Mouse (Mus musculus): Measurements from ENCODE around the gene Il3. TPM values are rescaled to one million over a fixed set of nuclear protein-coding genes. Genes with fewer than 3 reads are reported as not detected.
"Not testable (repeated sequence)": the region's sequence is repeated elsewhere in the genome, so short reads cannot be mapped to it uniquely, and the experiment has no call there.

Gene Il3
- not detected in 2 replicates for total RNA-seq (2017)

GRCm38 (mm10) chr11:54267177-54267576, at the start of gene Il3:
Gene Il3, minus strand, starts transcription at chr11:54267277.
- ATAC-seq (replicated peaks in 1 of 2; ENCODE audit: insufficient read depth in 1 of 2, low FRiP score in 2 of 2, low TSS enrichment in 1 of 2, low read depth in 1 of 2, poor library complexity in 2 of 2, severe bottlenecking in 2 of 2): no peak

GRCm38 (mm10) chr11:54315336-54315735, 48.3 kb upstream of the Il3 start:
- no peak for ATAC-seq (replicated peaks in 1 of 2; ENCODE audit: insufficient read depth in 1 of 2, low FRiP score in 2 of 2, low TSS enrichment in 1 of 2, low read depth in 1 of 2, poor library complexity in 2 of 2, severe bottlenecking in 2 of 2)

GRCm38 (mm10) chr11:54314740-54315139, 47.7 kb upstream of the Il3 start:
- ATAC-seq (replicated peaks in 1 of 2; ENCODE audit: insufficient read depth in 1 of 2, low FRiP score in 2 of 2, low TSS enrichment in 1 of 2, low read depth in 1 of 2, poor library complexity in 2 of 2, severe bottlenecking in 2 of 2): no peak

GRCm38 (mm10) chr11:54313391-54314360, 46.6 kb upstream of the Il3 start:
- no peak for ATAC-seq (replicated peaks in 1 of 2; ENCODE audit: insufficient read depth in 1 of 2, low FRiP score in 2 of 2, low TSS enrichment in 1 of 2, low read depth in 1 of 2, poor library complexity in 2 of 2, severe bottlenecking in 2 of 2)

GRCm38 (mm10) chr11:54312603-54313002, 45.5 kb upstream of the Il3 start:
- ATAC-seq (replicated peaks in 1 of 2; ENCODE audit: insufficient read depth in 1 of 2, low FRiP score in 2 of 2, low TSS enrichment in 1 of 2, low read depth in 1 of 2, poor library complexity in 2 of 2, severe bottlenecking in 2 of 2): no peak

GRCm38 (mm10) chr11:54312021-54312420, 44.9 kb upstream of the Il3 start:
- ATAC-seq (replicated peaks in 1 of 2; ENCODE audit: insufficient read depth in 1 of 2, low FRiP score in 2 of 2, low TSS enrichment in 1 of 2, low read depth in 1 of 2, poor library complexity in 2 of 2, severe bottlenecking in 2 of 2): no peak

- ATAC-seq (replicated peaks in 1 of 2; ENCODE audit: insufficient read depth in 1 of 2, low FRiP score in 2 of 2, low TSS enrichment in 1 of 2, low read depth in 1 of 2, poor library complexity in 2 of 2, severe bottlenecking in 2 of 2): no peak
Observed at GRCm38 (mm10) chr11:54310588-54310987, 43.5 kb upstream of the Il3 start.

GRCm38 (mm10) chr11:54307139-54307816, 40.2 kb upstream of the Il3 start:
- ATAC-seq (replicated peaks in 1 of 2; ENCODE audit: insufficient read depth in 1 of 2, low FRiP score in 2 of 2, low TSS enrichment in 1 of 2, low read depth in 1 of 2, poor library complexity in 2 of 2, severe bottlenecking in 2 of 2): peak; percentile 57 to 59; a peak in 2 of 4 replicates

- ATAC-seq (replicated peaks in 1 of 2; ENCODE audit: insufficient read depth in 1 of 2, low FRiP score in 2 of 2, low TSS enrichment in 1 of 2, low read depth in 1 of 2, poor library complexity in 2 of 2, severe bottlenecking in 2 of 2): no peak
Observed at GRCm38 (mm10) chr11:54305331-54305730, 38.3 kb upstream of the Il3 start.

- no peak for ATAC-seq (replicated peaks in 1 of 2; ENCODE audit: insufficient read depth in 1 of 2, low FRiP score in 2 of 2, low TSS enrichment in 1 of 2, low read depth in 1 of 2, poor library complexity in 2 of 2, severe bottlenecking in 2 of 2)
Observed at GRCm38 (mm10) chr11:54304471-54304873, 37.4 kb upstream of the Il3 start.

- ATAC-seq (replicated peaks in 1 of 2; ENCODE audit: insufficient read depth in 1 of 2, low FRiP score in 2 of 2, low TSS enrichment in 1 of 2, low read depth in 1 of 2, poor library complexity in 2 of 2, severe bottlenecking in 2 of 2): no peak
Observed at GRCm38 (mm10) chr11:54303728-54304470, 36.8 kb upstream of the Il3 start, which contains the start of gene Acsl6. Gene Acsl6, plus strand, starts transcription at chr11:54303798.

- ATAC-seq (replicated peaks in 1 of 2; ENCODE audit: insufficient read depth in 1 of 2, low FRiP score in 2 of 2, low TSS enrichment in 1 of 2, low read depth in 1 of 2, poor library complexity in 2 of 2, severe bottlenecking in 2 of 2): no peak
Observed at GRCm38 (mm10) chr11:54303076-54303727, 36.1 kb upstream of the Il3 start.

- ATAC-seq (replicated peaks in 1 of 2; ENCODE audit: insufficient read depth in 1 of 2, low FRiP score in 2 of 2, low TSS enrichment in 1 of 2, low read depth in 1 of 2, poor library complexity in 2 of 2, severe bottlenecking in 2 of 2): no peak
Observed at GRCm38 (mm10) chr11:54302606-54303005, 35.5 kb upstream of the Il3 start.

GRCm38 (mm10) chr11:54301994-54302393, 34.9 kb upstream of the Il3 start:
- no peak for ATAC-seq (replicated peaks in 1 of 2; ENCODE audit: insufficient read depth in 1 of 2, low FRiP score in 2 of 2, low TSS enrichment in 1 of 2, low read depth in 1 of 2, poor library complexity in 2 of 2, severe bottlenecking in 2 of 2)

- no peak for ATAC-seq (replicated peaks in 1 of 2; ENCODE audit: insufficient read depth in 1 of 2, low FRiP score in 2 of 2, low TSS enrichment in 1 of 2, low read depth in 1 of 2, poor library complexity in 2 of 2, severe bottlenecking in 2 of 2)
Observed at GRCm38 (mm10) chr11:54298777-54299176, 31.7 kb upstream of the Il3 start.

GRCm38 (mm10) chr11:54297471-54297870, 30.4 kb upstream of the Il3 start:
- ATAC-seq (replicated peaks in 1 of 2; ENCODE audit: insufficient read depth in 1 of 2, low FRiP score in 2 of 2, low TSS enrichment in 1 of 2, low read depth in 1 of 2, poor library complexity in 2 of 2, severe bottlenecking in 2 of 2): not testable (repeated sequence)

- no peak for ATAC-seq (replicated peaks in 1 of 2; ENCODE audit: insufficient read depth in 1 of 2, low FRiP score in 2 of 2, low TSS enrichment in 1 of 2, low read depth in 1 of 2, poor library complexity in 2 of 2, severe bottlenecking in 2 of 2)
Observed at GRCm38 (mm10) chr11:54296734-54297133, 29.7 kb upstream of the Il3 start.

All from hematopoietic stem cell, adult 5-6 weeks (primary cell).